Mouse (Mus musculus): Measurements from ENCODE around the gene Wdr20. TPM values are rescaled to one million over a fixed set of nuclear protein-coding genes. Genes with fewer than 3 reads are reported as not detected.
A peak's percentile ranks its signal among the peaks of the same experiment; 100 is the strongest.

Gene Wdr20
- polyA plus RNA-seq, 1 experiment from 2014 or later = 30.5 TPM

DNA sequence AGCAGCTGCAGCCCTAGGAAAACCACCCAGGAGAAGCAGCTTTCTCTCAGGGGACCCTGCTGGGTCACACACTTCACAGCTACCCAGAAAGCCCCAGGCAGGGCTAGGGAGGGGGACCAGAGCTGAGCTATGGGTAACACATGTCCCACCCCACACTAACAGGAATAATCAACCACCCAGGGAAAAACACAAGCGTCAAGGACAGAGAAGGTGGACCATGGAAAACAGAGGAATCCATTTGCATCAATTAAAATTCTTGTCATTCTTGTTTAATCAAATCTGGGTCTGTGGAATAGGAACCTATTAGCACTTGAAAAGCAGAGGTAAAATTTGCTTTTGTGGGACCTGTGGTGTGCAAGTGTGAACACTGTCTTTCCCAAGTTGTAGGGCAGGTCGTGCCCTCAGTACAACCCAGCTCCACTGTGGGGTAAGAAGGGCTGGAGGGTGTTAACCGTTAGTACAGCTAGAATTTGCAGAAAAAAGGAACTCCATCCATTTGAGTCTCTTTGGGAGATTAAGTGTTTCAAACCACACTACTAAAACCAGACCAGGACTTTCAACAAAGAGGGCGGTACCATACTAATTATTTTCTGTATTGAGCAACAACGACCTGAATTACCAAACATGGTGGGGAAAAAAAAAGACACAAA lies 99.6 kb downstream of the Wdr20 start:
- 39% methylated on average over 5 of the region's 5 CpGs for WGBS
- peak; percentile 45; the same call in 1 of the 2 replicates for ATAC-seq (ENCODE audit: low FRiP score, low read depth)
- peaks cover 9% of the 10 kb centered on the region; the same call in 1 of the 2 replicates for H3K4me1 ChIP-seq
- no peaks in the 10 kb centered on the region for H3K36me3 ChIP-seq
- H3K9ac ChIP-seq = no peak overlapping the region
- no peaks in the 10 kb centered on the region for H3K27me3 ChIP-seq (replicated peaks)
- peak overlapping the region; percentile 39 for H3K4me2 ChIP-seq (replicated peaks)
- no peaks in the 10 kb centered on the region for H3K9me3 ChIP-seq
- H3K27ac ChIP-seq = peak overlapping the region; percentile 63
- no peak overlapping the region for H3K4me3 ChIP-seq

GRCm38 (mm10) chr12:110837850-110838249 lies 100.1 kb downstream of the Wdr20 start:
- H3K4me2 ChIP-seq (replicated peaks) = no peak overlapping the region
- no peaks in the 10 kb centered on the region for H3K27me3 ChIP-seq (replicated peaks)
- H3K9ac ChIP-seq = no peak overlapping the region
- no peak overlapping the region for H3K4me3 ChIP-seq
- no peaks in the 10 kb centered on the region for H3K9me3 ChIP-seq
- no peak overlapping the region for H3K27ac ChIP-seq
- no peak for ATAC-seq (ENCODE audit: low FRiP score, low read depth)
- WGBS = 83% methylated on average over 8 of the region's 8 CpGs
- no peaks in the 10 kb centered on the region for H3K36me3 ChIP-seq
- H3K4me1 ChIP-seq = peaks cover 9% of the 10 kb centered on the region; the same call in 1 of the 2 replicates

- Histone ChIP-seq H3K9ac (peak within 1 kb of the TSS; percentile 39), H3K9me3 (no peaks in the 10 kb centered on the region), H3K27ac (no peak within 1 kb of the TSS), H3K4me3 (peak within 1 kb of the TSS; percentile 64), H3K4me2 (replicated peaks) (peak within 1 kb of the TSS; percentile 73), H3K4me1 (peaks cover 13% of the 10 kb centered on the region; the same call in 1 of the 2 replicates), H3K27me3 (replicated peaks) (peaks cover 6% of the 10 kb centered on the region; the same call in 1 of the 2 replicates), H3K36me3 (no peaks in the 10 kb centered on the region)
- peak; percentile 70 for ATAC-seq (ENCODE audit: low FRiP score, low read depth)
- under 1% methylated on average over 71 of the region's 71 CpGs for WGBS
These were observed 102.8 kb downstream of the Wdr20 start, which contains the start of gene Mok for GRCm38 (mm10) chr12:110840348-110841198. TSS of gene Mok (minus strand) at chr12:110840939.

- Histone ChIP-seq H3K9me3 (no peaks in the 10 kb centered on the region), H3K27ac (no peak overlapping the region), H3K9ac (no peak overlapping the region), H3K4me1 (peaks cover 17% of the 10 kb centered on the region; the same call in 1 of the 2 replicates), H3K36me3 (no peaks in the 10 kb centered on the region), H3K4me2 (replicated peaks) (no peak overlapping the region), H3K27me3 (replicated peaks) (peaks cover 6% of the 10 kb centered on the region; the same call in 1 of the 2 replicates), H3K4me3 (no peak overlapping the region)
- no peak for ATAC-seq (ENCODE audit: low FRiP score, low read depth)
- 73% methylated on average over 5 of the region's 5 CpGs for WGBS
These were observed 104.2 kb downstream of the Wdr20 start for GRCm38 (mm10) chr12:110841731-110842493.

DNA sequence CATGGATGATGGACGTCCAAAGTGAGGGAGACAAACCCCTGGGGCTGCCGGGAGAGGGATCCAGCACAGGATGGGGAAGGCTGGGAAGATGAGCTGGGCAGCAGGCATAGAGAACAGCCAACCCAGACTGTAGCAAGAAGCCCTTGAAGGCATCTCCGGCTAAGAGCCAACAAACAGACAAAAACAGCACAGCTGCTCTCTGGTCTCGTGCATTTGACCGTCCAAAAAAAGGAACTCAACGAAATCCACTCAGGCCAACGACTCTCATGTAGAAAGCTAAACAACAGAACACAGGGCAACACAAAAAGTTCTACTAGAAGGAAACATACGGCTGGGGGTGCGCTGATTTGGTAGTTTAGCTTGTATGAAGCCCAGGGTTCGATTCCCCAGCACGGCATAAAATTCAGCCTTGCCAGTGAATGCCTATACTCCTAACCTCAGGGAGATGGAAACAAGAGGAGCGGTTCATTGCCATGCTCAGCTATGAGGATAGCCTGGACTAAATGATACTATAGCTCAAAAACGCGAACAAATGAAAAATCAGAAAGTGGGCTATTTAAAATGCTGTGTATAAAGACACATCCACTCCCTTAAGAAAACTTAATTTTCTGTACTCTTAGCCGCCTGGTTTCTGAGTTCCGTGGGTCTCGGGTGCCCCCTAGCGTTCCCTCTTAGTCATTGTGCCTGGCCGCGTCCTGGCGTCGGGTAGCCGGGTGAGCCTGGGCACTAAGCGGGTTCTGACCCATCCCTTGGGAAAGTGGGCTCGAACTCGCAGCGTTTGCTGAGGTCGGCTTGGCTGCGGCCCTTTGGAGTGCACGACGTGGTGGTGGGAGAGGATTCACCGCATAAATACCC lies 105.7 kb downstream of the Wdr20 start:
- H3K9ac ChIP-seq = peak overlapping the region; percentile 33; the same call in 1 of the 2 replicates
- WGBS = 19% methylated on average over 32 of the region's 32 CpGs

DNA sequence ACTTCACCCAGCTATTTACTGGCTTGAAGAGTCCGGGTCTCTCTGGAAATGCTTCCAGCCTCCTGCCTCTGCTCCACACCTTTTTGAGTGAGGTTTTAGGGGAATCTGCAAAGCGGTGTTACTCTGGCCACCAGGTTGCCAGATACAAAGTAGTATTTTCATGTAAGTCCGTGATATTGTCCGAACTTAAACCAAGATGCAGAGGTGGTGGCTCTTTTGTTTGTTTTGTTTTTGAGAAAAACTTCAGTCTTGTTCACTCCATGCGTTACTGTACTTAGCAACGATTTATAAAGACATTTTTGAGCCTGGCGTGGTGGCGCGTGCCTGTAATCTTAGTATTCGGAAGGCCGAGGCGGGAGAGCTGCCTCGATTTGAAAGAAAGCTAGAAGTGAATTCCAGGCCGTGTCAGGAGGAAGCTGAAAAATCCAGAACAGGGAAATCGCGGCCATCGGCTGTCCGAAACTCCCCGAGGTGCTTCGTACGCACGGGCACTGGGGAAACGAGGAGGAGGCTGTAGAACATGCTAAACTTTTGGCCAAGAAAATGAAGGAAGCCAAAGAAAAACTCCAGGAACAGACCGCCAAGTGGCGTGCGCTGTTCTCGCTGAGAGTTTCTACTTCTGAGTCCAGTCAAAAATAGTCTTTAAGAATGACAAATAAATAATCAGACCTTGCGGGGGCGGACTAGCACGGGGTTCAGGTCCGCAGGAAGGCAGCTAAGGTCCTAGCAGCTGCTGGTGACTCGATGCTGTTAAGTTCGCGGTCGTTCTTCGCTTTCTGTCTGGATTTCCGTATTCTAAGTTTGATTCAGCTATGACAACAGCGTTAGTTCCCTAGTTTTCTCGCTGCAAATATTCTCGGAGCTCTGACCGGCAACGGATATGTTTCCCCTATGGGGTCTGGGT lies 106.7 kb downstream of the Wdr20 start:
- Histone ChIP-seq H3K9me3 (no peaks in the 10 kb centered on the region), H3K4me1 (peaks cover 14% of the 10 kb centered on the region; the same call in 1 of the 2 replicates), H3K4me2 (replicated peaks) (peak overlapping the region; percentile 58), H3K27me3 (replicated peaks) (peaks cover 6% of the 10 kb centered on the region; the same call in 1 of the 2 replicates), H3K36me3 (no peaks in the 10 kb centered on the region), H3K27ac (no peak overlapping the region), H3K9ac (peak overlapping the region; percentile 29; the same call in 1 of the 2 replicates), H3K4me3 (peak overlapping the region; percentile 45)
- 1% methylated on average over 42 of the region's 42 CpGs for WGBS
- no peak for ATAC-seq (ENCODE audit: low FRiP score, low read depth)

More for the DNA sequence above, 105.7 kb downstream of the Wdr20 start:
- Histone ChIP-seq H3K4me2 (replicated peaks) (peak overlapping the region; percentile 58), H3K9me3 (no peaks in the 10 kb centered on the region), H3K4me1 (peaks cover 14% of the 10 kb centered on the region; the same call in 1 of the 2 replicates), H3K36me3 (no peaks in the 10 kb centered on the region), H3K4me3 (peak overlapping the region; percentile 45), H3K27ac (no peak overlapping the region), H3K27me3 (replicated peaks) (peaks cover 6% of the 10 kb centered on the region; the same call in 1 of the 2 replicates)
- no peak for ATAC-seq (ENCODE audit: low FRiP score, low read depth)

GRCm38 (mm10) chr12:110845131-110845880 lies 107.6 kb downstream of the Wdr20 start:
- no peak overlapping the region for H3K27ac ChIP-seq

DNA sequence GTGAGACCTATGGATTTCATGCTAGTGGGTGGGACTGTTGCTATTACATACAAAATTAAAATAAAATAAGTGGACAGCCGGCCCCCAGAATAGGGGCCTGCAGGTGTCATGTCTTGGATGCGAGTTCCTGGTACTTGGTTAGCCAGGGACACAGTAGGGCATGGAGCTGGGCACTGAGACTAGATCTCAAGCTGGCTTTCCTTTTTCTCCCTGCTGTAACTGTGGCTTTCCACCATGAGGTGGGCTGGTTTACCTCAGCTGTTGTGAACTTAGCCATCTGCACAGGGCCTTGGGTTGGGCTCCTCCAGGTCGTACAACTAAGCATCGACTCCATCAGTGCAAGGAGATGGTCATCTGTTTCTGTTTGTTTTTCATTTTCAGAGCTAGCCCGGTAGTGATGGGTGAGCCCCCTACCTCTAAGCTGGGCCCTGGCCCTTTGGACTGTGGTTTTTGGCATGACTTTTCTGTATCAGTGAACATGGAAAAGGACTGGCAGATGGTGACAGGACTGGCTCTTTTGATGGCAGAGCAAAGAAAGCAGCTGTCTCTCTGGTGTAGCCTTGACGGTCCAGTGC lies 108.5 kb downstream of the Wdr20 start:
- H3K4me3 ChIP-seq = peak overlapping the region; percentile 45; the same call in 1 of the 2 replicates
- no peak for ATAC-seq (ENCODE audit: low FRiP score, low read depth)

More at GRCm38 (mm10) chr12:110845131-110845880, 107.6 kb downstream of the Wdr20 start:
- H3K9me3 ChIP-seq = no peaks in the 10 kb centered on the region
- peak overlapping the region; percentile 58 for H3K4me2 ChIP-seq (replicated peaks)
- ATAC-seq (ENCODE audit: low FRiP score, low read depth) = peak; percentile 73
- H3K27me3 ChIP-seq (replicated peaks) = peaks cover 6% of the 10 kb centered on the region; the same call in 1 of the 2 replicates
- under 1% methylated on average over 36 of the region's 36 CpGs for WGBS
- peak overlapping the region; percentile 33 for H3K9ac ChIP-seq
- H3K36me3 ChIP-seq = no peaks in the 10 kb centered on the region
- peaks cover 11% of the 10 kb centered on the region; the same call in 1 of the 2 replicates for H3K4me1 ChIP-seq
- H3K4me3 ChIP-seq = peak overlapping the region; percentile 45

GRCm38 (mm10) chr12:110850010-110850928 lies 112.5 kb downstream of the Wdr20 start, which contains the start of gene Zfp839:
TSS of gene Zfp839 (plus strand) at chr12:110850253.
- WGBS = under 1% methylated on average over 76 of the region's 89 CpGs
- Histone ChIP-seq H3K27me3 (replicated peaks) (no peaks in the 10 kb centered on the region), H3K4me1 (peaks cover 19% of the 10 kb centered on the region), H3K9ac (peak within 1 kb of the TSS; percentile 96), H3K36me3 (peaks cover 3% of the 10 kb centered on the region; the same call in 1 of the 2 replicates), H3K27ac (no peak within 1 kb of the TSS), H3K4me3 (peak within 1 kb of the TSS; percentile 96), H3K9me3 (no peaks in the 10 kb centered on the region), H3K4me2 (replicated peaks) (peak within 1 kb of the TSS; percentile 81)
- ATAC-seq (ENCODE audit: low FRiP score, low read depth) = peak; percentile 78

More for the DNA sequence above, 108.5 kb downstream of the Wdr20 start:
- Histone ChIP-seq H3K4me1 (peaks cover 20% of the 10 kb centered on the region), H3K9ac (no peak overlapping the region), H3K4me2 (replicated peaks) (peak overlapping the region; percentile 58), H3K27me3 (replicated peaks) (peaks cover 6% of the 10 kb centered on the region; the same call in 1 of the 2 replicates), H3K27ac (no peak overlapping the region), H3K9me3 (no peaks in the 10 kb centered on the region), H3K36me3 (no peaks in the 10 kb centered on the region)
- 67% methylated on average over 6 of the region's 6 CpGs for WGBS
